Mouse (Mus musculus) embryonic facial prominence, embryonic 12.5 days (tissue): ENCODE measurements around the gene 4931428L18Rik. TPM values are rescaled to one million over a fixed set of nuclear protein-coding genes. Genes with fewer than 3 reads are reported as not detected.

Experiments used
- ATAC-seq: fragments of 200-750 bp; cut with Nextera tagmentation; 2 replicates; pipeline ENCODE4 v1.8.0; 2017; ENCODE audit not compliant: insufficient number of reproducible peaks, insufficient read depth, low FRiP score, low TSS enrichment
- H3K27ac ChIP-seq: fragments of 300-500 bp; sonication (generic); 2 replicates; pipeline ENCODE4 v1.5.1; 2016; ENCODE audit warnings: mild to moderate bottlenecking
- H3K27me3 ChIP-seq: fragments of 300-500 bp; sonication (generic); 2 replicates; pipeline ENCODE4 v1.6.1; 2016; ENCODE audit warnings: mild to moderate bottlenecking, moderate library complexity
- H3K36me3 ChIP-seq: fragments of 300-500 bp; sonication (generic); 2 replicates; pipeline ENCODE4 v1.6.1; 2016; ENCODE audit warnings: mild to moderate bottlenecking
- H3K4me1 ChIP-seq: fragments of 300-500 bp; sonication (generic); 2 replicates; pipeline ENCODE4 v1.6.1; 2016
- H3K4me2 ChIP-seq: fragments of 300-500 bp; sonication (generic); replicated peaks from 2 replicates; pipeline ENCODE4 v1.6.1; 2016; ENCODE audit warnings: mild to moderate bottlenecking, moderate library complexity
- H3K4me3 ChIP-seq: fragments of 300-500 bp; sonication (generic); 2 replicates; pipeline ENCODE4 v1.5.1; 2016; ENCODE audit warnings: mild to moderate bottlenecking
- H3K9ac ChIP-seq: fragments of 300-500 bp; sonication (generic); 2 replicates; pipeline ENCODE4 v1.6.1; 2016; ENCODE audit warnings: mild to moderate bottlenecking, moderate library complexity
- H3K9me3 ChIP-seq: fragments of 300-500 bp; sonication (generic); 2 replicates; pipeline ENCODE4 v1.6.1; 2016; ENCODE audit warnings: mild to moderate bottlenecking, moderate library complexity
- WGBS: fragments of 180-500 bp; shearing (Covaris S2); methylation state at CpG from one replicate; pipeline ENCODE4 v1.1.7; 2016; 5-methylcytosine and 5-hydroxymethylcytosine counted together
- polyA plus RNA-seq: library from polyadenylated mRNA; unstranded; fragments of >200 nt; fragmentation: Nextera tagmentation; extraction: Ambion mirVana; gene quantifications from 2 replicates; pipeline ENCODE4 v1.2.1, GENCODE M21; 2016

4931428L18Rik gene
- polyA plus RNA-seq, 1 experiment from 2014 or later: not detected

DNA sequence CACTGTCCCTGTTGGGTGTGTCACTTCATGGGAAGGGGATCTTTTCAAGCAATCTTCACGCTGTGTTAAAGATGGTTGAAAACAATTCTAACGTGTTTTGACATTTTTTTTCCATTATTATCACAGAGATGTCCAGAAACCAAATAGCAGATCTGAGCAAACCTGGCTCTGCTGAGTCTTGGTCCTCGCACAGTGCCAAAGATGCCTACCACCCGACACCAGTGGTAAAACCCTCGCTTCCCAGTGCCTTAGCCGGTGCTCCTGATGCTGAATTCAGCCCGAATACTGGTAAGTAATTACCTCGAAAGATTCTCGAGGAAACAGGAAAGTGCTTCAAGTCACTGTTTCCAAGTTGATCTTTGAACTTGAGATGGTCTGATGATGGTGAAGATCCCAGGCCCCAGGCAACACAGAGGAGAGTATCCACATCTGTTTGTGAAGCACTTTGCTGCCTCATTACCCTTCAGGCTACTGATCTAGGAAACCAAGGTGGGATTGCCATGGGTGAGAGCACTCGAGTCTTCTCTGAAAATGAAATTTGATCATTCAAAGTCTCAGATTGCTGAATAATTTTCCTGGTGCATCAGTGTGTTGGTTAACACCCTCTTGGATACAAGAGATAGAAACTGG is 32.1 kb downstream of the 4931428L18Rik start:
- H3K4me2 ChIP-seq: no peak overlapping the region
- H3K27ac ChIP-seq: no peak overlapping the region
- H3K9me3 ChIP-seq: no peaks in the 10 kb centered on the region
- no peak overlapping the region for H3K4me3 ChIP-seq
- no peaks in the 10 kb centered on the region for H3K4me1 ChIP-seq
- no peak overlapping the region for H3K9ac ChIP-seq
- 72% methylated on average over 10 of the region's 10 CpGs for WGBS
- ATAC-seq: no peak
- no peaks in the 10 kb centered on the region for H3K27me3 ChIP-seq
- H3K36me3 ChIP-seq: no peaks in the 10 kb centered on the region

DNA sequence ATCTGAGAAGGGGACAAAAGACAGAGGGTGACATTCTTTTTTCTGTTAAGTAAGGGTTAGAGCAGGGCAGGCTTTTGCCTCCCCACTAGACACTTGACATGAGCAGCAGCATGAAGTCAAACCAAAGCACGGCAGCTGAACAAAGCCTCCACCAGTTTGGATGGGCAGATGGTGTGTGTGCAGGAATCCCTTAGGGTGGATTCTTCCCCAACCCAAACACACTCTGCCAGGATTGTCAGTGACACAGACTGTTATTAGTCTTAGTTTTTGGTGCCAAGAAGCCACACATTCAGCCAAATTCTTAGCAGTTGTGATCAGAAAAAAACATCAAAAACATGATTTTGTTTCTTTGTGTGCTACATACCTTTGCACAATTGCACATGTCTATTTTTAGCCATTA is 44.2 kb downstream of the 4931428L18Rik start:
- Histone ChIP-seq H3K27me3 (no peaks in the 10 kb centered on the region), H3K4me2 (no peak overlapping the region), H3K27ac (no peak overlapping the region), H3K4me1 (no peaks in the 10 kb centered on the region), H3K9me3 (no peaks in the 10 kb centered on the region), H3K9ac (no peak overlapping the region), H3K4me3 (no peak overlapping the region), H3K36me3 (no peaks in the 10 kb centered on the region)
- 40% methylated on average over 1 of the region's 1 CpGs for WGBS
- no peak for ATAC-seq

DNA sequence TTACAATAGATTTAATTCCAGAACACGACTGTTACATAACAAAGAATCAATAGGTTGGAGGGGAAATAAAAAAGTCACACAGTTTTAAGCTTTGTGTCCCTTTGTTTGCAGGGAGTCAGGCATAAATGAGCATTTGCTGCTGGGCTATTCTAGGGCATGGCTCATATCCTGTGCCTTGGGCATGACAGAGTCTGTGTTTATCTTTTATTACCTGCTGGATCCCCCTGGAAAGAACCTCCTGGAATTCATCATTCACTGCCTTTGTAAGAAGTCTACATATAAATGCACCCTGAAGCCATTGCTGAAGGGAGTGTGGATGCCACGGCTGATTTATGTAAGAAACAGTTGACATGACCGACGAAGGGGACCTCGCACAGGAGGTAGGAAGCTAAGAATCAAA is 46.4 kb downstream of the 4931428L18Rik start, which contains the start of gene Lgsn:
Lgsn (plus strand) TSS at position 301 of the 400 bp plus-strand sequence.
- 77% methylated on average over 5 of the region's 5 CpGs for WGBS

DNA sequence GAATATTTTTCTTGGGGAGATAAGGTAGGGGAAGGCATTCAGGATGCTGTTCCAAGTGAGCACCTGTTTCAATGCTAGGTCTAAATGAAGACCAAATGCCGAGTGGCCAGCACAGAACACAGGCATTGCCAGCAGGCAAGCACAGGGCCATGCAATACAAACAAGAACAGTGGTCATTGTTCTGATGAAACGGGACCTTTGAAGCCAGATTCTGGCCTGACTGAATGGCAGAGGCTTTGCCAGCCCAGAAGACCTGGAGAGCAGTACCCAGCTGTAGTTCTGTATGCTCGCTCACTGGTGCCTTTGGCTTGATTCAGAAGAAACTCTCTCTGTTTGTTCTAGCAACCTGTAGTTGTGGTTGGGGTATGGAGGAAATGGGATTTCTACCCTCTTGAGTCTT is 47.1 kb downstream of the 4931428L18Rik start:
- Histone ChIP-seq H3K36me3 (no peaks in the 10 kb centered on the region), H3K27ac (no peak overlapping the region), H3K9me3 (no peaks in the 10 kb centered on the region), H3K4me2 (no peak overlapping the region), H3K4me3 (no peak overlapping the region), H3K9ac (no peak overlapping the region), H3K27me3 (no peaks in the 10 kb centered on the region), H3K4me1 (no peaks in the 10 kb centered on the region)
- no peak for ATAC-seq
- 73% methylated on average over 3 of the region's 3 CpGs for whole genome bisulfite sequencing

More for the DNA sequence above, 46.4 kb downstream of the 4931428L18Rik start, which contains the start of gene Lgsn:
- Histone ChIP-seq H3K27me3 (no peaks in the 10 kb centered on the region), H3K4me2 (no peak within 1 kb of the TSS), H3K4me1 (no peaks in the 10 kb centered on the region), H3K9ac (no peak within 1 kb of the TSS), H3K27ac (no peak within 1 kb of the TSS), H3K9me3 (no peaks in the 10 kb centered on the region), H3K4me3 (no peak within 1 kb of the TSS), H3K36me3 (no peaks in the 10 kb centered on the region)
- no peak for ATAC-seq

DNA sequence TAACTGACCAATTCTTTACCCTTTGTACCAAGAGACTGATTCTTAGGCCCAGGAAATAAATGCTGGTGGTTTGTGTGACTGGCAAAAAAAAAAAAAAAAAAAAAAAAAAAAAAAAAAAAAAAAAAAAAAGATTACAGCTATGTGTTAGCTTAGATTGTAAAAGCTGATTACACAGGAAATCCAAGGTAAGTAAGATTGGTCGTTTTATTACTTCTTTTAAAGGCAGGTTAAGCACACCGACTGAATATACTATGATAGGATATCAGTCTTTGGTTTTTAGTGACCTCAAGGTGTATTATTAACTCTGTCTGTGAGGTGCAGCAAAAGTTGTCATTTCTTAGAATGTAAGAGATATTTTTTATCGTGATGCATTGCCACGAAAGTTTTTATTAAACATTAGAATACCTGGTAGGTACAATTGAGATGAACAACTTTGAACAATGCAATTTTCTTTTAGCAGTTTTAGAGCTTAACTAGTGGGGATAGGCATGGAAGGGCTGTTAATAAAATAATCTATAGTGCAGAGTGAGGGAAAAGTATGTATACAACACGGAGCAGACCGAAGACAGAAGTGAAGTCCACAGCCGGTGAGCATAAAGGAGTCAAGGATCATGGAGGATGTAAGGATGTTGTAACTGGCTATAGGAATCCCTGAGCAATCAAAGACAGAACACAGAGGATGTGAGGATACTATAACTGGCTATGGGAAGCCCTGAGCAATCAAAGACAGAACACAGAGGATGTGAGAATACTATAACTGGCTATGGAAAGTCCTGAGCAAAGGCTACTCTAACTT is 57.0 kb downstream of the 4931428L18Rik start:
- H3K9me3 ChIP-seq: no peaks in the 10 kb centered on the region
- no peak overlapping the region for H3K27ac ChIP-seq
- H3K4me1 ChIP-seq: no peaks in the 10 kb centered on the region
- WGBS: 83% methylated on average over 7 of the region's 7 CpGs
- H3K27me3 ChIP-seq: no peaks in the 10 kb centered on the region
- H3K9ac ChIP-seq: no peak overlapping the region
- no peak overlapping the region for H3K4me3 ChIP-seq
- H3K36me3 ChIP-seq: no peaks in the 10 kb centered on the region
- no peak overlapping the region for H3K4me2 ChIP-seq
- ATAC-seq: no peak

DNA sequence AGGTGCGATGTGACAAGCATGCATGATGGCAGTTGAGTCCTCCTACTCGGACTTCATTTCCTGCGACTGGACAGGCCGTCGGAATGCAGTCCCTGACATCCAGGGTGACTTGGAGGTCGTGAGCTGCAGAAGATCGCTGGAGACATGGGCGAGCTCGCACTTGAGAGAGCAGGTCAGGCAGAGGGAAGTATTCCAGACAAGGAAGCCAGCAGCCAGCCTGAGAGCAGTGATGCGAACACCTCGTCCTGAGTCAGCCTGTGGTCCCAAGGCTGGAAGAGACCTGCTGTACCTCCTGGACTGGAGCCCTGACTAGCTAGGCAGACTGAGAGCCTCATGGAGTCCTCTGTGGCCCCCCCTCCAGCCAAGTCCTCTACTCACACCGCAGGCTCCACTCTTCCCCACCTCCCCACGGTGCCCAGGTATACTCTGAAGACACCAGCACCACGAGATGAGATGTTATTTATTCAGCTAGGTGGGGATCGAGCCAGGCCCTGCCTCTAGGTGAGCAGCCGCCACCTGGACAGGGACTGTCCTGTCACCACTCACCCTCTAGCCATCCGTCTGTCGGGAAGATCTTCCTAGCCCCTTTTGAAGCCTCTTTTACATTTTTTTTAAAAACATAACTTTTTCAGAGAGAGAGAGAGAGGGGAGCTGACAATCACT is 57.8 kb downstream of the 4931428L18Rik start:
- Histone ChIP-seq H3K9me3 (no peaks in the 10 kb centered on the region), H3K27ac (no peak overlapping the region), H3K36me3 (no peaks in the 10 kb centered on the region), H3K27me3 (no peaks in the 10 kb centered on the region), H3K4me2 (no peak overlapping the region), H3K4me1 (no peaks in the 10 kb centered on the region), H3K9ac (no peak overlapping the region), H3K4me3 (no peak overlapping the region)
- no peak for ATAC-seq
- 69% methylated on average over 18 of the region's 18 CpGs for WGBS

DNA sequence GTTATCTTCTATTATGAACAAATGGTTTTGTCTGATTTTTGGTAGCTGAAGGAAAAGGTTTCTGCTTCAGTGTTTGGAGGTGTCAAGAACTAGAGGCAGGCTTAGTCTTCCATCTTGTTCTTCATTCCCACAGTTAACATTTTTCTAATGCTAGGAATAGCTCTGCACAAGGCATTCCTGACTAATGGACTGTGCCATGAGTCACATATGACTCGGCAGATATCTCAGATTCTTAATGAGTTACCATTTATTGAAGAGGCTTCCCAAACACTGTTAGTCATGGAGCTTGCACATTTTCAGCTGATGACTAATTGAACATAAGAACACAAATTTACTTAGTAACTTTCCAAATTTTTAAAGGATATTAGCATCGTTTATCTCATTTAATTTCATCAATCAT is 65.6 kb downstream of the 4931428L18Rik start:
- Histone ChIP-seq H3K9ac (no peak overlapping the region), H3K4me2 (no peak overlapping the region), H3K36me3 (no peaks in the 10 kb centered on the region), H3K4me3 (no peak overlapping the region), H3K27me3 (no peaks in the 10 kb centered on the region), H3K4me1 (no peaks in the 10 kb centered on the region), H3K27ac (no peak overlapping the region), H3K9me3 (no peaks in the 10 kb centered on the region)
- whole genome bisulfite sequencing: 81% methylated on average over 2 of the region's 2 CpGs
- ATAC-seq: no peak

DNA sequence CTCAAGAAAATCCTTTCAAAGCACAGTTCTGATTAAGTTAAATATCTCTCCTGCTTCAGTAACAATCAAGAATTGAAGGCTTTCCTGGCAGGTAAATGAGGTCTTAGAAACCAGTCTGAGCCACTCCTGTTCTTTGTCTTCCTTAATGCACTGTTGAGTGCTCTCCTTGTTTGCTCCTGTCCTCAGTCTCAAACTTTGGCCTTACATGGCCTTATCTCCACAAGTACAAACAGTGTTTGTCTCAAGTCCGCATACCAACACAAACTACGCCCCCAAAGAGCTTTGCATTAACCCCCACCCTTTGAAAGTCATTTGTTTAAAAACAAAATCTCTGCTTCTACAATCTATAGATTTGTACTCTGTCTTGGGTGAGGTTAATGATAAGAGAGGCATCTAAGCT is 66.3 kb downstream of the 4931428L18Rik start:
- WGBS: 81% methylated on average over 2 of the region's 2 CpGs
- ATAC-seq: no peak

DNA sequence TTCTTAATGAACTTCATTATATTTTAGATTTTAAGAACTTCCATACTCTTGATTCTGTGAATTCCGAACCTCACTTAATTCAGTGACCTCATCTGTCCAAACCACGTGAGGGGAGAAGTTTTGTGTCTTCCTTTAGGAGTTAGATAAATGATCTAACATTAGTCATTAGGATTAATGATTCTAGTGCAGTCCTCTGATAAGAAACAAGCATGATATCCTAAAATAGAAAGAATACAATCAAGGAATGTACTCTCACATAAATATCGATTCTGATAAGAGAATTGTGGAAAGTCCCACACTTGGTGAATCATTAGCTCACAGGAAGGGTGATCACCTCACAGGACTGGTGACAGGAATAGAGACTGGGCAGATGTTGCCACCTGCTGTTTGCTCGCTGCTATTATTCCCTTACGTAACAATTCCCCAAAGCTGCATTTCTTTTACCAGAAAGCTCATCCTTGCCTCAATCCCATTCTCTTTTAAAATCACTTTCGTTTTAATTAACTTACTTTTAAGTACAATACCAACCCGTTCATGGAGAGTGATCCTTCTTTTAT is 68.6 kb downstream of the 4931428L18Rik start:
- no peak overlapping the region for H3K4me3 ChIP-seq
- no peak overlapping the region for H3K9ac ChIP-seq
- H3K9me3 ChIP-seq: no peaks in the 10 kb centered on the region
- H3K36me3 ChIP-seq: no peaks in the 10 kb centered on the region
- no peak for ATAC-seq
- H3K27me3 ChIP-seq: no peaks in the 10 kb centered on the region
- H3K27ac ChIP-seq: no peak overlapping the region
- peaks cover 16% of the 10 kb centered on the region for H3K4me1 ChIP-seq
- 21% methylated on average over 7 of the region's 7 CpGs for WGBS
- no peak overlapping the region for H3K4me2 ChIP-seq

More for the DNA sequence above, 66.3 kb downstream of the 4931428L18Rik start:
- no peaks in the 10 kb centered on the region for H3K9me3 ChIP-seq
- no peak overlapping the region for H3K27ac ChIP-seq
- no peak overlapping the region for H3K4me2 ChIP-seq
- H3K4me3 ChIP-seq: no peak overlapping the region
- H3K9ac ChIP-seq: no peak overlapping the region
- H3K4me1 ChIP-seq: no peaks in the 10 kb centered on the region
- no peaks in the 10 kb centered on the region for H3K27me3 ChIP-seq
- H3K36me3 ChIP-seq: no peaks in the 10 kb centered on the region

DNA sequence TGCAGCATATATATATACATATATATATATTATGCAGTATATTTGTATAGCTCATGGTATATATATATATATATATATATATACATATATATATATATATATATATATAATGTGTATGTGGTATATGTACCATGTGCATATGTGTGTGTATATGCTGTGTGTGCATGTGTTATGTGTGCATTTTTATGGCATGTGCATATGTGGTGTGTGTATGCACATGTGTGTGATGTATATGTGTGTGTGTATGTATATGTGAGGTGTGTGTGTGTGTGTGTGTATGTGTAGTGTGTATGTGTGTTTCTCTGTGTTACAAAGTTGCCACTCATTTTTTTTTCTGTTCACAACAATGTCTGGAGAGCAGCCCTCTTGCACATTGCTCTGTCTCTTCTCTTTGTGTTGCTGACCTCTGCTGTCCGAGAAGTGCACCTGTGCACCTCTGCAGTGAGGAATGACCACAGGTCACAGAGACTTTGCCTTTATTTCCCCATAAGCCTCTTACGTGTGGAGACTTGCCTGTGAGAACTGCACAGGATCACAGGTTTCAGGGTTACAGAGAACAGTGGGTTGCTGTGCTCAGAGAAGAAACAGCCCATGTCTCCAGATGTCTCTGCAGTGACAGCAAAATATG is 69.6 kb downstream of the 4931428L18Rik start:
- H3K9ac ChIP-seq: no peak overlapping the region
- no peak overlapping the region for H3K4me2 ChIP-seq
- ATAC-seq: no peak
- no peaks in the 10 kb centered on the region for H3K9me3 ChIP-seq
- H3K4me3 ChIP-seq: no peak overlapping the region
- 53% methylated on average over 2 of the region's 2 CpGs for WGBS
- H3K36me3 ChIP-seq: no peaks in the 10 kb centered on the region
- H3K27me3 ChIP-seq: no peaks in the 10 kb centered on the region
- H3K4me1 ChIP-seq: peaks cover 19% of the 10 kb centered on the region
- no peak overlapping the region for H3K27ac ChIP-seq

DNA sequence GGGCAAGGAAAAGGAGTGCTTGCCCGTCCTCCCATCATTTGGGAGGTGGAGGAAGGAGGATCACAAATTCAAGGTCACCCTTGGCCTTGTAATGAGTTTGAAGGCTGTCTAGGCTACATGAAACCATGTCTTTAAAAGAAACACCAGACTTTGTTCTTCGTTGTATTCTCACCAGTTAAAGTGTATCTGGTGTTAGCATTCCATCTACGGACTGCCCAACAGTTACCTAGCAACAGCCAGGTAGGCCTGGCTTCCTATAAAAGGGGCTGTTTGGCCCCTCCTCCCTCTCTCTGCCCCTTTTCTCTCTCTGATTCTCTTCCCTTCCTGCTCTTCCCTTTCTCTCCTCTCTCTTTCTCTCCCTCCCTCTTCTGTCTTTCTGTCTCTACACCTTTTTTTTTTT is 71.9 kb downstream of the 4931428L18Rik start:
- H3K27me3 ChIP-seq: no peaks in the 10 kb centered on the region
- no peak overlapping the region for H3K4me2 ChIP-seq
- H3K9ac ChIP-seq: no peak overlapping the region
- ATAC-seq: no peak
- 59% methylated on average over 3 of the region's 3 CpGs for WGBS
- H3K4me1 ChIP-seq: peaks cover 19% of the 10 kb centered on the region
- no peak overlapping the region for H3K4me3 ChIP-seq
- no peak overlapping the region for H3K27ac ChIP-seq
- H3K9me3 ChIP-seq: no peaks in the 10 kb centered on the region
- no peaks in the 10 kb centered on the region for H3K36me3 ChIP-seq
